Mouse (Mus musculus): Measurements from ENCODE around the gene Susd2.

DNA sequence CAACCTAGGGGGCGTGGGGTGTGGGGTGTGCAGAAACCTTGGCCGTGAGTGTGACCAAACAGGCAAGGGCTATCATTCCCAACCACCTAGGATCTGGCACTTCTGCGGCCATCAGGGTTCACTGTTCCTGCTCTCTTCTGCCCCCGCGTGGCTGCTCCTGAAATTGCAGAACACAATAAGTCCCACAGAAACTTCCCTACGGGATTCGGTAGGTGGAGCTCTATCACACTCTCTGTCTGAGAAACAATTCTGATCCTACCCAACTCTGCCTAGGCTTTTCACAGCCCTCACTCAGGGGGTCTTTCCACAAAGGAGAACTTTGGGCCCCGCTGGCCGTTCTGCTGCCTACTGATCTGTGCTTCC is 8.1 kb downstream of the Susd2 start:
- TF ChIP-seq GATA1 (IDR thresholded peaks at IDR 0.05; ENCODE audit: borderline replicate concordance, low read length) = no peak
- no peak for TF ChIP-seq FLI1 (IDR thresholded peaks at IDR 0.05; ENCODE audit: low read length)
